Mouse (Mus musculus) heart, postnatal 0 days (tissue): ENCODE measurements at regions not wholly inside any gene's neighbourhood (a gene's known extent, or its start where the extent isn't known, plus 50 kb on each side); places are given as distances from the start of the nearest gene placed in this dataset.

ENCODE experiments used
- ATAC-seq: fragments of 200-750 bp; cut with Nextera tagmentation; 2 replicates; pipeline ENCODE4 v1.8.0; 2017; ENCODE audit warnings: low read depth, moderate number of reproducible peaks, moderate library complexity; ENCODE audit not compliant: insufficient read depth
- DNase-seq: peaks from one replicate; pipeline ENCODE4 v3.0.0-alpha.2; 2016; ENCODE audit warnings: low spot score
- H3K27ac ChIP-seq: fragments of 300-500 bp; sonication (generic); 2 replicates; pipeline ENCODE4 v1.5.1; 2014; ENCODE audit warnings: low read depth, mild to moderate bottlenecking
- H3K27me3 ChIP-seq: fragments of 300-500 bp; sonication (generic); 2 replicates; pipeline ENCODE4 v1.6.1; 2014; ENCODE audit warnings: low read length, mixed read lengths; ENCODE audit not compliant: control insufficient read depth, insufficient read depth
- H3K36me3 ChIP-seq: fragments of 300-500 bp; sonication (generic); replicated peaks from 2 replicates; pipeline ENCODE4 v1.6.1; 2014; ENCODE audit warnings: low read length, mixed read lengths; ENCODE audit not compliant: control insufficient read depth, insufficient read depth
- H3K4me1 ChIP-seq: fragments of 300-500 bp; sonication (generic); 2 replicates; pipeline ENCODE4 v1.6.1; 2014; ENCODE audit warnings: antibody characterized with exemption; ENCODE audit not compliant: control insufficient read depth, insufficient read depth
- H3K4me2 ChIP-seq: fragments of 300-500 bp; sonication (generic); 2 replicates; pipeline ENCODE4 v1.6.1; 2014; ENCODE audit warnings: low read depth, mild to moderate bottlenecking, low read length, moderate library complexity
- H3K4me3 ChIP-seq: fragments of 300-500 bp; sonication (generic); 2 replicates; pipeline ENCODE4 v1.5.1; 2014; ENCODE audit warnings: low read depth, low read length
- H3K9ac ChIP-seq: fragments of 300-500 bp; sonication (generic); replicated peaks from 2 replicates; pipeline ENCODE4 v1.6.1; 2014; ENCODE audit warnings: low read depth, low read length, mixed read lengths
- H3K9me3 ChIP-seq: fragments of 300-500 bp; sonication (generic); replicated peaks from 2 replicates; pipeline ENCODE4 v1.6.1; 2016; ENCODE audit warnings: low read length; ENCODE audit not compliant: control insufficient read depth
- CTCF ChIP-seq: IDR thresholded peaks from 2 replicates; pipeline ENCODE4 v1.5.1; 2016; ENCODE audit warnings: antibody characterized with exemption, control low read depth, low read depth
- EP300 ChIP-seq: IDR thresholded peaks from 2 replicates; pipeline ENCODE4 v1.6.1; 2016; ENCODE audit warnings: antibody characterized with exemption, low read depth
- WGBS: fragments of 180-500 bp; shearing (Covaris S2); extraction: QIAGEN DNeasy Blood & Tissue Kit; methylation state at CpG from one replicate; pipeline ENCODE4 v1.1.7; 2014; 5-methylcytosine and 5-hydroxymethylcytosine counted together

DNA sequence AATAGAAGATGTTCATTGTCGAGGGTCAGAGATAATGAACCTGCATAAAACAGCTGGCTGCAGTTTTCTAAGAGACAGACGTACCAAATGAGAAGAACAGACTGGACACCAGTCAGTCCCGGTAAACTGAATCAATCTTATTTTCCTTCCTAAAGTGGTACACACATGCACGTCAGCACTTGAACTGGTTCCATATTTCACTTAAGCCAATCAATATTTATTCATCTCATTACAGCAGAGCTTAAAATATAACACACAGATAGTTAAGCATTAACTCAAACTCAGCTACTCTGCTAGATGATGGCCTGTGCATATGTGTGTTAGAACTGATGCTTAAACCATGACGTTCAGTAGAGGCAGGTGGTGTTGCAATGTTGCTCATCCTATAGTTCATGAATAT is 72.3 kb upstream of the Esrrg start:
- Histone ChIP-seq H3K4me1 (no peaks in the 10 kb centered on the region), H3K36me3 (no peaks in the 10 kb centered on the region), H3K27me3 (no peaks in the 10 kb centered on the region), H3K9me3 (no peaks in the 10 kb centered on the region), H3K9ac (no peak overlapping the region), H3K27ac (no peak overlapping the region), H3K4me2 (no peak overlapping the region), H3K4me3 (no peak overlapping the region)
- 76% methylated on average over 5 of the region's 5 CpGs for WGBS
- DNase-seq, result no peak
- no peak for ATAC-seq
- no peak for TF ChIP-seq CTCF
- no peak for TF ChIP-seq EP300

DNA sequence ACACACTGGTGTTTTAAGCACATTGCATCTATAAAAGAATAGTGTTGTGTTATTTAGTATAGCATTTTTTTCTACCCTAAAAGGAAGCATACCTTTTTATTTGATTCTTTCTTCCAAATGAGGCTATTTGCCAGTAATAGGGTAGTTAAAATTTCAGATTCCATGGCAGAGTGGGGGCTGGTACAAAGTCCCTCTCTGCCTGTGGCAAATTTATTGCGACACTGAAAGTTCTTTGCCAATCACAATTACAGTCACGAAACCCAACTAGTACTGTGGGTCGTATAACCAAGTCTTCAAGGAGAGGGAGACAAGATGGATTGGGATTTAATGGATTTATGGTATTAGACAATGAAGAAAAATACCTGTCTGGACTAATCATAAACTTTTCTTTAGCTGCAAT is 51.9 kb upstream of the Esrrg start:
- no peak for ATAC-seq
- TF ChIP-seq EP300, result no peak
- TF ChIP-seq CTCF, result no peak
- H3K9me3 ChIP-seq, result no peaks in the 10 kb centered on the region
- no peak overlapping the region for H3K9ac ChIP-seq
- no peak overlapping the region for H3K4me2 ChIP-seq
- DNase-seq, result no peak
- H3K36me3 ChIP-seq, result no peaks in the 10 kb centered on the region
- H3K27me3 ChIP-seq, result no peaks in the 10 kb centered on the region
- no peaks in the 10 kb centered on the region for H3K4me1 ChIP-seq
- WGBS, result 88% methylated on average over 3 of the region's 3 CpGs
- H3K27ac ChIP-seq, result no peak overlapping the region
- H3K4me3 ChIP-seq, result no peak overlapping the region
